Mouse (Mus musculus): ENCODE data around the gene Gm6685.
A peak's percentile ranks its signal among the peaks of the same experiment; 100 is the strongest.
"Not testable (repeated sequence)": the region's sequence is repeated elsewhere in the genome, so short reads cannot be mapped to it uniquely, and the experiment has no call there.

The Gm6685 gene

DNA sequence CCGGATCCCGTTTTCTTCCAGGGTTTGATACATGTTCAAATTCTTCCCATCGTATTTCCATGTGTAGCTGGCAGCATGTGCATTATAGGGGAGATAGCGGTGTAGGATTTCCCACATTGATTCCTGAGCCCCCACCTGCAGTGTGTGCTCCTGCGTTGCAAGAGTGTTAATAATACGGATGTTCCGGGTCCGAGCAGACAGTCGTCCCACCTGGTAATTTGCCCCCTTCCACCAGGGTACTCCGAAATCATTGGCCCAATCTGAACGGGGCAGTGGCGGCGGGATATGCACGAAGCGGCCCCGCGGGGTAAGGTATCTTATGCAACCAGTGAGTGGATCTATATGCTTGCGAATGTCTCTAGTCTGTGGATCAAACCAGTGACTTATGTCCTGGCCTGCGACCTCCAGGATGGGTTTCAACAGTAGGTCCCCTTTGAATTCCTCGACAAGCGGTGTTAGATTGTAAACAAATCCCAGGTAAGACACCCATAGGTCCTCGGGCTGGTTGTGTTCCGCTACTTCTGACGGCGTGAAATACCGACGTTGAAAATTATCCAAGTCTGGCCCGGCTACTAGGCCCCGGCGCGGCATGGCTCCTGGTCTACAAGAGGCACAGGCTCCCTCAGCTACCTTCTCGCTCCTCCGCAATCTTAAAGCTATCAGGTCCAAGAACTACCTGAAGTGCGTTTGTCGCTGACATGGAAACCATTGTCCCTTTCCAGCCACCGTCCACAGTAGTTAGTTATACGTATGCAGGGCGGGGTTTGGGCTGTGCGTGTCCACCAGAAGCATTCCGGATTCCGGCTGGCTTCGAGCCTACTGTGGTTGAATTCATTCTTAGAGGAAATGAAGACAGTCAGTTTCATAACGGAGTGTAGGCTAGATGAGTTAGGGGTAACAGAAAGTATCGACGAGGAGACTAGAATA lies at the start of gene Gm6685:
Gene Gm6685, minus strand, starts transcription at position 644 of the 927 bp plus-strand sequence.
- DNase-seq (ENCODE audit: low spot score), result not testable (repeated sequence)

GRCm38 (mm10) chr11:28375891-28376290 lies 36.2 kb upstream of the Gm6685 start:
- no peak for DNase-seq (ENCODE audit: low spot score)

DNA sequence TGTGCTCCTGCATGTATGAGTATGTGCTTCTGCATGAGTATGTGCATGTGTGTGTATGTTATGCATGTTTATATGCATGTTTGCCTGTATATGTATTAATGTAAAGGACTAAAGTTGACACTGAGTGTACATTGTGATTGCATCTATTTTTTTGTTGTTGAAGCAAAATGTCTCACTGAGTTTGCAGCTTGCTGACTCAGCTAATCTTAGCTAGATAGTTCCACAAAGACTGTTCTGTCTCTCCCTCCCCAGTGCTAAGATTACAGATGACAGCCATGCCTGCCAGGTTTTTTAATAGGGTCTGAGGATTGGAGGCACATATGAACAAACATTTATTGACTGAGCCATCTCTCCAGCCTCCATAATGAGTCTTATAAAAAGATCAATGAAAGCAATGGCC lies 35.0 kb upstream of the Gm6685 start:
- no peak for DNase-seq (ENCODE audit: low spot score)

GRCm38 (mm10) chr11:28371381-28371780 lies 31.7 kb upstream of the Gm6685 start:
- DNase-seq (ENCODE audit: low spot score), result not testable (repeated sequence)

- DNase-seq (ENCODE audit: low spot score), result no peak
Measured at GRCm38 (mm10) chr11:28365929-28366244, 26.2 kb upstream of the Gm6685 start.

DNA sequence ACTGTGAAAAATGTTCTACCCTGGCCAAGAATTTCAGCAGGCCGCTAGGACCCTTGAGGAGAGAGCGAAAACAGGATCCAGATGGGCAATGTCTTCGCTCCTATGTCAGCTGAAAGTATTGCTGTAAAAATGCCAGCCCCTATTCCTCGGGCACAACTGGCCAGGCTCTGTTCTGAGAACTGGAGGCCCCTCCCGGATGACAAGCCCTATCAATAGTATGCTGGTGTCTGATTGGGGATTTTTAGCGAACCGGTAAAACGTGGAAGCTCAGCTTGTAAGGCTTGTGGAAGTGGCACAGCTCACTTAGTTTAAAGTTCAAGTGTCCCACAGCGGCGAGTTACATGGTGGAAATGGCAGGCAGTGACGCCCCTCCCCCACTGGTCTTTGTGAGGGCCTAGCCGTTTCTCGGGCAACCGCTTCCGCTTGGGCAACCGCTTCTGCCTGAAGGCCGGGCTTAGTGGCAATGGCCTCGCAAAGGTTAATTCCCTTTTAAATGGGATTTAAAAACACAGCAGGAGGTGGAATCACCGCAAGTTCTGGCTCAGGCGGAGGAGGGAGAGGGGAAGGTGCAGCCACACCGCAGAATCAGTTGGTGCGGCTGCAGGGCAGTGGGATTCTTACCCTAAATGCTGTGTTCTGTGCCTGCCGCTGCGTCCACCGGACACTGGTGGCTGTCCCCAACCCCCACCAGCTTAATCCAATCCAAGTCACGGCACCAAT lies 25.7 kb upstream of the Gm6685 start:
- peak; percentile 87 for DNase-seq (ENCODE audit: low spot score)

DNA sequence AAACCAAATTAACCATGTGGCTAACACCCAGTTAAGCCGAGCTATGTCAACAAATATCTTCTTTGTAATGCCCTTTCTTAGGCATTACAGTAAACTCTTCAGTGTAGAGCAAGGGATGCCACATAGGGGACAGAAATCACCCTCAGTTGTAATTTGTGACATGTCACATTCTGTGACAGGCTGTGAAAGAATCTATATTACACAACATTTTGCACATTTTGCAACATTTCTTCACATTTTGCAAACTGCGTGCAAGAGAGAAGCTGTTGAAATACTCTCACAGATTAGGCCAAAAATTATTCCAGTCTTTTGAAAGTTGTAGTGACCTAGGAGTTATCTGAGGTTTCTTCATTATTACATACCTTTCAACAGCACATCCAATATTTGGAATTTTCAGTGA lies 3.8 kb upstream of the Gm6685 start:
- no peak for DNase-seq (ENCODE audit: low spot score)

- no peak for DNase-seq (ENCODE audit: low spot score)
Measured at GRCm38 (mm10) chr11:28341887-28342286, 2.2 kb upstream of the Gm6685 start.

GRCm38 (mm10) chr11:28327878-28328277 lies 11.8 kb downstream of the Gm6685 start:
- DNase-seq (ENCODE audit: low spot score), result no peak

DNA sequence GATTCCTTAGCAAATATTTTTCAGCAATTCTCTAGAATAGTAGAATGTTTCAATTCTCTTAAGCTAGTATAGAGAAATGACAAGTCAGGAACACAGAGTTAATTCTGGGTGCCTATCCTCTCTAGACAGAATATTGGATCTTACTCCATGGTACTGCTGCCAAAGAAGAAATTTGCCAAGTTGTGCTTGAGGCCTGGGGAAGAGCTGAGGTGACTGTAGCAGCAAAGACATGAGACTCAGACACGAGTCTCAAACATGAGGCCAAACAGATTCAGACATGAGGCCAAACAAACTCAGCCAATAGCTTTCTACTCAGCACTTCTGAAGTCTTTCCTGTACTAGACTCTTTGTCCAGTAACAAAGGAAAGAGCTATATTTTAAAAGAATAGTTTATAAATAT lies 26.3 kb downstream of the Gm6685 start:
- no peak for DNase-seq (ENCODE audit: low spot score)

DNA sequence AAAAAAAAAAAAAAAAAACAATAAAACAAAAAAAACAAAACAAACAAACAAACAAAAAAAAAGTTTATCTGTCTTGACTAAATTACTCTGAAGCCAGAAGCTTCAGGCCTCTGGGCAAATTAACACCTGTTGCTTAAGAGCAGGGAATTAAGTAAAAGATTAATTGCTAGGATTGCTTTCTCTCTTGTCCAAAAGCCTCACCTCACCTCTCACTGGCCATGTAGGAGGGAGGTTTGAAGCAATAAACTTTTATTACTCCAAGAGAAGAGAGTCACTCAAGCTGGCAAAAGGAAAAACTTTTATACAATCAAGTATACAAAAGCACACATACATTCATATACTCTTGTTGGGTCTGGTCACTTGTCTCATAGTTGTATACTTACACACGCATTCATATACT lies 31.9 kb downstream of the Gm6685 start:
- no peak for DNase-seq (ENCODE audit: low spot score)

GRCm38 (mm10) chr11:28290440-28290839 lies 49.2 kb downstream of the Gm6685 start:
- no peak for DNase-seq (ENCODE audit: low spot score)

Measured in lung, postnatal 25 days (tissue).